ENCODE assay signal across 11 mouse cellular contexts in the genomic region with DNA sequence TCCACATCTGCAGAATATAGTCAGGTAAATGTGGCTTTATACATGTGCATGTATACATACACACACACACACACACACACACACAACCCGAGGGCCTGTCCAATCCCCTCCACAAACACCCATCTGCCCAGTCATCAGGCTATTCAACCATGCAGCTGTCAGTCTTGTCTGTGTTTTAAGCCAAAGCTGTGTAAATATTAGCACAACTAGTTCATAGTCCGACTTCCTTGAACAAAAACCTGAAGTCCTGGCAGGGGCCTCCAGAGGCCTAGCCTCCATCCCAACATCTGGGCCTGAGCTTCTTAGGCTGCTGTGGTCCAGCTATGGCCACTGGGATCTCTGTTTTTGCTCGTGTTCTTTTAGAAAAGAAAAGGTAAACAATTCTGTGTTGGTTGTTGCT.
DNase-seq lines count a peak whose midpoint lies in the region; ATAC-seq and TF ChIP-seq lines count a peak whose summit lies in the region.
"Had no signal": no experiment of that assay in that cellular context is flagged by ENCODE, and none has a peak within 500 bp of the region (broad histone marks: within the 10 kb centered on the region; RNA-seq: fewer than 3 reads in every experiment).

No protein-coding gene starts in this region.

- WGBS in heart, embryonic 13.5 days: 74% methylated on average over 3 of the region's 3 CpGs
- 15% methylated on average over 3 of the region's 3 CpGs for WGBS in intestine, postnatal 0 days
- 76% methylated on average over 3 of the region's 3 CpGs for WGBS in macrophage (ENCODE audit: missing documents)

- H3K36me3 ChIP-seq in heart, embryonic 13.5 days: no peaks in the 10 kb centered on the region
- H3K36me3 ChIP-seq in intestine, postnatal 0 days (ENCODE audit: control insufficient read depth, insufficient read depth): no peaks in the 10 kb centered on the region
- no peaks in the 10 kb centered on the region for H3K36me3 ChIP-seq in macrophage (ENCODE audit: inconsistent target)
- H3K36me3 ChIP-seq: heart, embryonic 10.5 days had no signal

- no peak for DNase-seq in heart, postnatal 36 days
- DNase-seq in adipocyte (ENCODE audit: low spot score): peak; percentile 13
- DNase-seq in urinary bladder, postnatal 10 days (ENCODE audit: low spot score): no peak
- DNase-seq in adrenal gland, adult 18-20 months (ENCODE audit: low spot score in 2 of 2): no peak
- DNase-seq: spleen, adult 18-20 months had no signal

- H3K9me3 ChIP-seq in heart, embryonic 13.5 days: no peaks in the 10 kb centered on the region
- H3K9me3 ChIP-seq in intestine, postnatal 0 days (ENCODE audit: control insufficient read depth): no peaks in the 10 kb centered on the region
- H3K9me3 ChIP-seq: heart, embryonic 10.5 days had no signal

- peaks cover 94% of the 10 kb centered on the region for H3K4me1 ChIP-seq in heart, embryonic 13.5 days
- H3K4me1 ChIP-seq in intestine, postnatal 0 days (replicated peaks; ENCODE audit: control insufficient read depth, insufficient read depth, low read length): peaks cover 28% of the 10 kb centered on the region

- no peak for ATAC-seq in heart, embryonic 13.5 days (ENCODE audit: extremely low read depth, insufficient number of reproducible peaks, low FRiP score, low TSS enrichment)
- ATAC-seq in intestine, postnatal 0 days: peak; percentile 29; the same call in 1 of the 2 replicates
- ATAC-seq in megakaryocyte, adult 5-6 weeks (ENCODE audit: poor library complexity, severe bottlenecking): no peak

- no peaks in the 10 kb centered on the region for H3K27me3 ChIP-seq in heart, embryonic 13.5 days (replicated peaks)
- no peaks in the 10 kb centered on the region for H3K27me3 ChIP-seq in intestine, postnatal 0 days (replicated peaks; ENCODE audit: control insufficient read depth, insufficient read depth, low read length)

- intact Hi-C loops in heart, postnatal 36 days (cut with DNase I): no loop called here

- no peak overlapping the region for H3K9ac ChIP-seq in heart, embryonic 13.5 days
- no peak overlapping the region for H3K9ac ChIP-seq in intestine, postnatal 0 days (ENCODE audit: low read depth, low read length)

- no peak overlapping the region for H3K4me2 ChIP-seq in heart, embryonic 13.5 days
- H3K4me2 ChIP-seq in intestine, postnatal 0 days (replicated peaks; ENCODE audit: low read depth): no peak overlapping the region

- peaks cover 95% of the 10 kb centered on the region for H3K79me2 ChIP-seq in macrophage (ENCODE audit: inconsistent target)

- H3K4me3 ChIP-seq in heart, embryonic 13.5 days: no peak overlapping the region
- no peak overlapping the region for H3K4me3 ChIP-seq in intestine, postnatal 0 days (ENCODE audit: low read depth, low read length)
- H3K4me3 ChIP-seq in macrophage (ENCODE audit: inconsistent target): no peak overlapping the region
- H3K4me3 ChIP-seq: heart, embryonic 10.5 days; left cerebral cortex, adult 2 months had no signal

- no peak for TF ChIP-seq CTCF in intestine, postnatal 0 days (IDR thresholded peaks at IDR 0.05; ENCODE audit: low read depth)

- H3K27ac ChIP-seq in heart, embryonic 13.5 days (replicated peaks): peak overlapping the region; percentile 53; the same call in 1 of the 2 replicates
- peak overlapping the region; percentile 76; the same call in 1 of the 2 replicates for H3K27ac ChIP-seq in intestine, postnatal 0 days (ENCODE audit: low read depth, low read length)
- H3K27ac ChIP-seq in macrophage: peak overlapping the region; percentile 80
